Mouse (Mus musculus) forebrain, embryonic 14.5 days (tissue): ENCODE results near the gene Cdpf1. TPM values are rescaled to one million over a fixed set of nuclear protein-coding genes. Genes with fewer than 3 reads are reported as not detected.

Experiments
- ATAC-seq: fragments of 200-750 bp; cut with Nextera tagmentation; 2 replicates; pipeline ENCODE4 v1.8.0; 2017; ENCODE audit warnings: mild to moderate bottlenecking, moderate library complexity
- DNase-seq: peaks from one replicate; pipeline ENCODE4 v3.0.0-alpha.2; 2015; ENCODE audit warnings: low spot score
- H3K27ac ChIP-seq: fragments of 300-500 bp; sonication (generic); 2 replicates; pipeline ENCODE4 v1.5.1; 2014; ENCODE audit warnings: low read depth, mild to moderate bottlenecking, control low read depth, low read length, moderate library complexity
- H3K27me3 ChIP-seq: fragments of 300-500 bp; sonication (generic); replicated peaks from 2 replicates; pipeline ENCODE4 v1.6.1; 2014; ENCODE audit warnings: low read length, control low read depth, mixed read lengths; ENCODE audit not compliant: control insufficient read depth, insufficient read depth
- H3K36me3 ChIP-seq: fragments of 300-500 bp; sonication (generic); 2 replicates; pipeline ENCODE4 v1.6.1; 2014; ENCODE audit warnings: low read length, control low read depth; ENCODE audit not compliant: control insufficient read depth, insufficient read depth
- H3K4me1 ChIP-seq: fragments of 300-500 bp; sonication (generic); 2 replicates; pipeline ENCODE4 v1.6.1; 2014; ENCODE audit warnings: antibody characterized with exemption, low read length, control low read depth; ENCODE audit not compliant: control insufficient read depth, insufficient read depth
- H3K4me2 ChIP-seq: fragments of 300-500 bp; sonication (generic); 2 replicates; pipeline ENCODE4 v1.6.1; 2014; ENCODE audit warnings: mild to moderate bottlenecking, control low read depth, low read length
- H3K4me3 ChIP-seq: fragments of 300-500 bp; sonication (generic); 2 replicates; pipeline ENCODE4 v1.5.1; 2014; ENCODE audit warnings: low read depth, low read length, control low read depth
- H3K9ac ChIP-seq: fragments of 300-500 bp; sonication (generic); 2 replicates; pipeline ENCODE4 v1.6.1; 2014; ENCODE audit warnings: mild to moderate bottlenecking, low read length, control low read depth, moderate library complexity
- H3K9me3 ChIP-seq: fragments of 300-500 bp; sonication (generic); replicated peaks from 2 replicates; pipeline ENCODE4 v1.6.1; 2016; ENCODE audit warnings: low read length, control low read depth, mixed read lengths; ENCODE audit not compliant: control insufficient read depth
- WGBS: fragments of 180-500 bp; shearing (Covaris S2); extraction: QIAGEN DNeasy Blood & Tissue Kit; methylation state at CpG from one replicate; pipeline ENCODE4 v1.1.7; 2014; 5-methylcytosine and 5-hydroxymethylcytosine counted together
- polyA plus RNA-seq: library from polyadenylated mRNA; unstranded; fragments of >200 nt; fragmentation: Nextera tagmentation; extraction: Ambion mirVana; gene quantifications from 2 replicates; pipeline ENCODE4 v1.2.1, GENCODE M21; 2014

Cdpf1 gene
- polyA plus RNA-seq, 1 experiment from 2014 or later, result 29.5 TPM

GRCm38 (mm10) chr15:85795516-85795915, 16.0 kb downstream of the Cdpf1 start:
- H3K27me3 ChIP-seq, result no peaks in the 10 kb centered on the region
- no peak for ATAC-seq
- 80% methylated on average over 6 of the region's 6 CpGs for WGBS

GRCm38 (mm10) chr15:85792819-85793218, 18.7 kb downstream of the Cdpf1 start:
- H3K4me2 ChIP-seq, result no peak overlapping the region
- ATAC-seq (no peak), DNase-seq (peak; percentile 31)
- no peaks in the 10 kb centered on the region for H3K36me3 ChIP-seq
- no peaks in the 10 kb centered on the region for H3K4me1 ChIP-seq
- H3K27ac ChIP-seq, result no peak overlapping the region
- H3K27me3 ChIP-seq, result no peaks in the 10 kb centered on the region
- no peaks in the 10 kb centered on the region for H3K9me3 ChIP-seq
- 75% methylated on average over 1 of the region's 1 CpGs for WGBS
- H3K4me3 ChIP-seq, result no peak overlapping the region
- no peak overlapping the region for H3K9ac ChIP-seq

More at GRCm38 (mm10) chr15:85795516-85795915, 16.0 kb downstream of the Cdpf1 start:
- Histone ChIP-seq H3K4me1 (no peaks in the 10 kb centered on the region), H3K27ac (no peak overlapping the region), H3K36me3 (no peaks in the 10 kb centered on the region), H3K4me2 (no peak overlapping the region), H3K9ac (no peak overlapping the region), H3K4me3 (no peak overlapping the region), H3K9me3 (no peaks in the 10 kb centered on the region)
- DNase-seq, result no peak

GRCm38 (mm10) chr15:85791449-85791848, 20.0 kb downstream of the Cdpf1 start:
- Histone ChIP-seq H3K27ac (no peak overlapping the region), H3K36me3 (no peaks in the 10 kb centered on the region), H3K4me2 (no peak overlapping the region), H3K4me3 (no peak overlapping the region), H3K9ac (no peak overlapping the region), H3K9me3 (no peaks in the 10 kb centered on the region), H3K27me3 (no peaks in the 10 kb centered on the region), H3K4me1 (no peaks in the 10 kb centered on the region)
- ATAC-seq, result no peak
- 85% methylated on average over 4 of the region's 4 CpGs for WGBS
- DNase-seq, result no peak

GRCm38 (mm10) chr15:85788633-85789032, 22.9 kb downstream of the Cdpf1 start:
- WGBS, result 82% methylated on average over 16 of the region's 16 CpGs
- Histone ChIP-seq H3K27me3 (no peaks in the 10 kb centered on the region), H3K9me3 (0 out of 2 replicates have a peak, but pooled peaks cover under 1% of the 10 kb centered on the region), H3K36me3 (no peaks in the 10 kb centered on the region), H3K9ac (no peak overlapping the region), H3K4me2 (no peak overlapping the region), H3K4me3 (no peak overlapping the region), H3K4me1 (no peaks in the 10 kb centered on the region), H3K27ac (no peak overlapping the region)
- ATAC-seq, result no peak
- DNase-seq, result no peak

GRCm38 (mm10) chr15:85788051-85788450, 23.4 kb downstream of the Cdpf1 start:
- 90% methylated on average over 4 of the region's 4 CpGs for WGBS
- no peak overlapping the region for H3K9ac ChIP-seq
- no peak for DNase-seq

DNA sequence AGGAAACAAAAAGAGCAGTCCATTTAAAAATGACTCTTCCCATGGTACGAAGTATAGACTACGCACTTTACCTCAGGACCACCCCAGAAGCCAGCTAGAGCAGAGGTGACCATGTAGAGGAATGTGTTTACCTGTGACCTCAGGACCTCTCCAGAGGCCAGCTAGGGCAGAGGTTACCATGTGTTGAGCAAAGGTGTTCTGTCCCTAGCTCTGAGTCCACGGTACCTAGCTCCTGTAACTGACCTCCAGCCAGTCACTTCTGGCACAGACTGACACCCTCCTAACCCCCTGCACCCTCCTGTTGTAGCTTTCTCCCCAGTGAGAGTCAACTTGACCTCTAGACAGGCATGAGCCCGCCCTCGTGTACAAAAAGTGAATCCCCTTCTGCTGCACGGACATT, 24.0 kb downstream of the Cdpf1 start:
- no peak overlapping the region for H3K27ac ChIP-seq
- ATAC-seq, result no peak
- no peaks in the 10 kb centered on the region for H3K27me3 ChIP-seq
- WGBS, result 92% methylated on average over 6 of the region's 6 CpGs
- H3K9ac ChIP-seq, result no peak overlapping the region
- H3K4me2 ChIP-seq, result no peak overlapping the region
- no peaks in the 10 kb centered on the region for H3K36me3 ChIP-seq
- 0 out of 2 replicates have a peak, but pooled peaks cover 4% of the 10 kb centered on the region for H3K9me3 ChIP-seq
- no peak overlapping the region for H3K4me3 ChIP-seq
- H3K4me1 ChIP-seq, result no peaks in the 10 kb centered on the region
- DNase-seq, result no peak

More at GRCm38 (mm10) chr15:85788051-85788450, 23.4 kb downstream of the Cdpf1 start:
- Histone ChIP-seq H3K4me2 (no peak overlapping the region), H3K27ac (no peak overlapping the region), H3K4me3 (no peak overlapping the region), H3K36me3 (no peaks in the 10 kb centered on the region), H3K4me1 (no peaks in the 10 kb centered on the region), H3K27me3 (no peaks in the 10 kb centered on the region), H3K9me3 (0 out of 2 replicates have a peak, but pooled peaks cover 4% of the 10 kb centered on the region)
- ATAC-seq, result no peak

GRCm38 (mm10) chr15:85786711-85787110, 24.8 kb downstream of the Cdpf1 start:
- DNase-seq (no peak), ATAC-seq (no peak)
- no peaks in the 10 kb centered on the region for H3K36me3 ChIP-seq
- no peaks in the 10 kb centered on the region for H3K27me3 ChIP-seq
- no peak overlapping the region for H3K4me3 ChIP-seq
- no peak overlapping the region for H3K4me2 ChIP-seq
- WGBS, result 55% methylated on average over 5 of the region's 5 CpGs
- no peaks in the 10 kb centered on the region for H3K4me1 ChIP-seq
- no peak overlapping the region for H3K9ac ChIP-seq
- H3K9me3 ChIP-seq, result 0 out of 2 replicates have a peak, but pooled peaks cover 4% of the 10 kb centered on the region
- no peak overlapping the region for H3K27ac ChIP-seq

- no peak for DNase-seq
- no peak for ATAC-seq
- 95% methylated on average over 3 of the region's 3 CpGs for WGBS
- Histone ChIP-seq H3K27me3 (no peaks in the 10 kb centered on the region), H3K36me3 (no peaks in the 10 kb centered on the region), H3K4me3 (no peak overlapping the region), H3K4me1 (no peaks in the 10 kb centered on the region), H3K9ac (no peak overlapping the region), H3K27ac (no peak overlapping the region), H3K4me2 (no peak overlapping the region), H3K9me3 (0 out of 2 replicates have a peak, but pooled peaks cover 4% of the 10 kb centered on the region)
These were observed 27.2 kb downstream of the Cdpf1 start for GRCm38 (mm10) chr15:85784341-85784740.

- 93% methylated on average over 4 of the region's 4 CpGs for WGBS
These were observed 28.4 kb downstream of the Cdpf1 start for GRCm38 (mm10) chr15:85783146-85783545.

More at GRCm38 (mm10) chr15:85783146-85783545, 28.4 kb downstream of the Cdpf1 start:
- Histone ChIP-seq H3K4me1 (no peaks in the 10 kb centered on the region), H3K9me3 (0 out of 2 replicates have a peak, but pooled peaks cover 4% of the 10 kb centered on the region), H3K4me3 (no peak overlapping the region), H3K9ac (no peak overlapping the region), H3K27me3 (no peaks in the 10 kb centered on the region), H3K4me2 (no peak overlapping the region), H3K36me3 (no peaks in the 10 kb centered on the region), H3K27ac (no peak overlapping the region)
- ATAC-seq (no peak), DNase-seq (no peak)
